Mouse (Mus musculus): ENCODE results near the gene Lims1. TPM values are rescaled to one million over a fixed set of nuclear protein-coding genes. Genes with fewer than 3 reads are reported as not detected.

Gene Lims1
- polyA plus RNA-seq, 1 experiment from 2014 or later, result 48.3 TPM

Other genes with a start within 250 kb of the Lims1 start
- not detected in 2 replicates for gene AW822073, start 98.5 kb upstream of the Lims1 start, polyA plus RNA-seq (2014; fragmentation: Nextera tagmentation; extraction: Ambion mirVana)
- not detected in 2 replicates for gene Duxf3, start 90.8 kb upstream of the Lims1 start, polyA plus RNA-seq (2014; fragmentation: Nextera tagmentation; extraction: Ambion mirVana)
- not detected in 2 replicates for gene Gm4981, start 86.8 kb upstream of the Lims1 start, polyA plus RNA-seq (2014; fragmentation: Nextera tagmentation; extraction: Ambion mirVana)
- 87.5 and 89.2 TPM in 2 replicates for gene Gcc2, start 68.0 kb upstream of the Lims1 start, polyA plus RNA-seq (2014; fragmentation: Nextera tagmentation; extraction: Ambion mirVana)
- 23.9 and 31.4 TPM in 2 replicates for gene Ranbp2, start 123.5 kb downstream of the Lims1 start, polyA plus RNA-seq (2014; fragmentation: Nextera tagmentation; extraction: Ambion mirVana)
- gene Ccdc138, start 174.5 kb downstream of the Lims1 start, polyA plus RNA-seq (2014; fragmentation: Nextera tagmentation; extraction: Ambion mirVana), result 8.5 and 9.2 TPM in 2 replicates